Mouse (Mus musculus) gastrocnemius, postnatal 10 days (tissue): ENCODE results near the gene Mrps36. TPM values are rescaled to one million over a fixed set of nuclear protein-coding genes. Genes with fewer than 3 reads are reported as not detected.
A peak's percentile ranks its signal among the peaks of the same experiment; 100 is the strongest.
"Not testable (repeated sequence)": the region's sequence is repeated elsewhere in the genome, so short reads cannot be mapped to it uniquely, and the experiment has no call there.

ENCODE experiments used
- DNase-seq: peaks from one replicate; pipeline ENCODE4 v3.0.0; 2021; ENCODE audit warnings: mixed read lengths
- long read RNA-seq, 2 experiments: library from polyadenylated mRNA; stranded (forward); transcript quantifications; one replicate each; pipeline ENCODE4 v2.0.0; 2021
- total RNA-seq, 2 experiments: library from RNA; stranded (reverse); gene quantifications; 2 replicates each; pipeline ENCODE4 v1.2.3; 2021

Gene Mrps36
- total RNA-seq: 100 to 1,000 TPM; 123 to 131 TPM
- long read RNA-seq, experiment 1, transcript Mrps36-203 (4 exons, 701 nt): major isoform, 57 of 68 reads
- long read RNA-seq, experiment 1, transcript Mrps36-202 (4 exons, 571 nt): minor isoform, 6 of 68 reads
- long read RNA-seq, experiment 1, partial matches to known transcripts: 2 of 68 reads
- long read RNA-seq, experiment 1, other reads (novel, unspliced or antisense): 3 of 68 reads
- long read RNA-seq, experiment 2, transcript Mrps36-203 (4 exons, 701 nt): major isoform, 55 of 76 reads
- long read RNA-seq, experiment 2, transcript Mrps36-202 (4 exons, 571 nt): minor isoform, 11 of 76 reads
- long read RNA-seq, experiment 2, partial matches to known transcripts: 1 of 76 reads
- long read RNA-seq, experiment 2, other reads (novel, unspliced or antisense): 8 of 76 reads

DNA sequence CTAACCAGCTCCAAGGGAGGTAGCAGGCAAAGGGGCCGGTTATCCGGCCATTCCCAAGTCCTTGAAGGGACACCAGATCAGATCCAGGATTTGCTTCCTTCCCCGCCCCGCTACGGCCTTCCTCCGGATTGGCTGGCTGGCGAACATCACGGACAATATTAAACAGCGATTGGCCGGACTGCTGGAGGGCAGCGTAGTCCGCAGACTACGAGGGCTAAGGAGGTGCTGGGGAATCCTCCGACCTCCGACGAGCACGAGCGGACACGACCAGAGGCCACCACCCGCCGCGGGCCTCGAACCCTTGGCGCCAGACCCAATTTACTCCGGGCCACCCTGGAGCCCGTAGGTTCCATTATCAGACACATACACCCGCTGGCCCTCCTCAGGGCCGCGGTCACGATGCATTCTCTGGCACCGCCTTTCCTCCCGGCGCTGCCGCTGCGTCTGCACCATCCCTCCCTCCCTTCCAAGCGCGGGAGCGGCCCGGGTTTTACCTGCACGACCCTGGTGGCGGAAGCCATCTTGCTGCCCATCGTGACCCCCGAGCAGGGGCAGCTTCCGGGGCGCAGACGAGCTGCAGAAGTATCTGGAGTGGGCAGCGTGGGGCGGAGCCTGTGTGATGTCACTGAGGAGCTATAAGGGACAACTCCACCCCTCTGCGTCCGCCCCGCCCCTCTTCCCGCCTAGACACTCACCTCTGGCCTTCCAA, at the start of gene Mrps36:
Gene Mrps36 (minus strand): TSS at position 624 of the 709 bp plus-strand sequence.
- DNase-seq: peak; percentile 85

DNA sequence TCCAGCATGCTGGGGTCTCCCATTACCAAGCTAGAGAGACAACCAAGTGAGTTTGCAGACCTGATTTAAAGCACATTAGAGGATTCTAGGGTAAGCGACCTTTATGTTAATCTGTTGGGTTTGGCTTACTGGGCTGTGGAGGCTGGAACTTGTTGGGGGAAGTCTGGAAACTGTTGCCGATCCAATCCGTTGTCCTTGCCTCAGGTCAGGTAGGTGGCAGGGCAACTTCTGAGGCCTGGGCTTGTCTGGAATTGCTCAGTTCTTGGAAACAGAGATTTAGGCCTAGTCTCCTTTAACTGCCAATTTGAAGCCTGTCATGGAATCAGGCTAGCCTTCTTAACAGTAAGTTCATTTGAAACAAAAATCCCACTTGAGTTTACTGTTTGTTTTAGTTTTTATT, 44.6 kb upstream of the Mrps36 start:
- DNase-seq: no peak

DNA sequence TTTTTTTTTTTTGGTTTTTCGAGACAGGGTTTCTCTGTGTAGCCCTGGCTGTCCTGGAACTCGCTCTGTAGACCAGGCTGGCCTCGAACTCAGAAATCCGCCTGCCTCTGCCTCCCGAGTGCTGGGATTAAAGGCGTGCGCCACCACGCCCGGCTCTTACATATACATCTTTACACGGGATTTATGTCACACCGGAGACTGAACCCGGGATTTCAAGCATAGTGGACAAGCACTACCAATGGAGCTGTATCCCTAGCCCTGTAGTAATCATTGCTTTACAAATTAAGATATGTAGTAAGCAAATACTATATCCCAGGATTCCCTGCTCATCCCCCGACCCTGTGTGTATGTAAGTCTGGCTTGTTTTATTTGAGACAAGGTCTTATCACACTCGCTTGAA, 43.6 kb upstream of the Mrps36 start:
- DNase-seq: not testable (repeated sequence)

DNA sequence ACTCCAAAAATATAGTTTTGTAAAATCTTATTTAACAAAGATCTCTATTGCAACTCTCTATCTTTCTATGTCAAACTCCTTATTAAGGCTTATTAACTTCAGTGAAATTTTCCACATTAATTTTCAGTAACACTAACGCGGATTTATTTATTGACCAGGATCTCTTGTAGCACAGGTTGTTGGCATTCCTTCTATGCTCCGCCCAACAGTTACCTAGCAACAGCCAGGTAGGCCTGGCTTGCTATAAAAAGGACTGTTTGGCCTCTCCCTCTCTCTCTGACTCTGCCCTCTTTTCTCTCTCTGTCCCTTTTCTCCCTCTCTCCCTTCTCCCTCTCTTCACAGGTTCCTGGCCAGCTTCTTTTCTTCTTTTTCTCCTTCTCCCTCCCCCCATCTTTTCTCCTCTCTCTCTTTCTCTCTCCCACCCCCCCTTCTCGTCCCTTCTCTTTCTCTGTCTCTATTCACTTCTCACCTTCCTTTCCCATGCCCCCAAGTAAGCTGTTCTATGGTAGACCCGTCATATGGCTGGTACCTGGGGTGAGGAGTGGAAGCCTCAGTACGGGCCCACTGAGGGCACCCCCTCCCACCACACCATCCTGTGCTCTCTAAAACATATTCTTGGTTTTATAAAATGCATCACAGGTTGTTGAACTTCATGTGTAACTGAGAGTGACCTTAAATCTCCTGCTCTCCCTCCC, 43.0 kb upstream of the Mrps36 start:
- no peak for DNase-seq

DNA sequence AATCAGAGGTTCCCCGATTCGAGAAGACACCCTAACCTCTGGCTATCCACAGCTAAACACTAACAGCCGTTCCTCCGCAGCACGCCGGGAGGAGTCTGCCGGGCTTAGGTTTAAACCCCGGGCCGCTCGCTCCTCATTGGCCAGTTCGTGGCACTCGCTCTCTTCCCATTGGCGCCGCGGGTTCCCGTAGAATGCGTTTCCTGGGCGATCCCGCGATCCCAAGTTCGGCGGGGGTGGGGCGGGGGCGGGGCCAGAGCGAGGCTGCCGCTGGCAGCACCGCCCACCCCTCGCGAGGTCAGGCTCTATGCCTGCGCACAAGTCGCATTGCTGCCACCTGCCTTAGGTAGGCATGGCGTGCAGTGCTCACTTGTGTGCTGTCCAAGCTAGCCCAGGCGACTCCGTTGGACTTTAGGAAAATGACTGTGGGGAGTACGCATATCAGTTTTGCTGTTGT, 42.0 kb upstream of the Mrps36 start, which contains the start of gene Ccnb1:
Gene Ccnb1 (minus strand): TSS at position 157 of the 454 bp plus-strand sequence.
- peak; percentile 90 for DNase-seq

DNA sequence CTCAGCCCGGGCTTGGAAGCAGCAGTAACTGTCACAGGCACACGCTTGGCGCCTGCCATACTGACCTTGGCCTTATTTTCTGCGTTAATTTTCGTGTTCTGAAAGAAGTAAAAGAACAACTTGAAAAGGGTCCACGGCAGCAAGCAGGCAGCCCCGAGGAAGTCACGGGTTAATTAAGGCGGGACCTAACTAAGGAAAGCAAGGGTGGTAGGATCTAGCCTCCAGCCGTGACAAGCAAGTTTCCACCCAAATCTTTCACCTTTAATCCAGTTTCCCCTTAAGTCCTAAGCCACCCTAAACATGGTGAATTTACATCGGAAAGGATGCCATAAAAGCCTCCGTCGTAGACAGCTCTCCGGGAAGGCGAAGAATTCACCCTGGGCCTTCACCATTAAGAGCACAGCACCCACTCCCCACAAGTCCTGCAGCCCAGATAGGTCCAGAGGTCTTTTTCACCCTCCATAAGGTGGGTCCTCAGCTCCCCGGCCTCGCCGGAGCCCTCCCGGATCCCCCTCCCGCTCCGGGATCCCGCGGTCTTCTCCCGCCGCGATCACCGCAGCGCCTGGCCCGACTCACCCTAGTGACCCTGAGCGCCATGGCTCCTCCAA, 41.5 kb upstream of the Mrps36 start:
- no peak for DNase-seq

DNA sequence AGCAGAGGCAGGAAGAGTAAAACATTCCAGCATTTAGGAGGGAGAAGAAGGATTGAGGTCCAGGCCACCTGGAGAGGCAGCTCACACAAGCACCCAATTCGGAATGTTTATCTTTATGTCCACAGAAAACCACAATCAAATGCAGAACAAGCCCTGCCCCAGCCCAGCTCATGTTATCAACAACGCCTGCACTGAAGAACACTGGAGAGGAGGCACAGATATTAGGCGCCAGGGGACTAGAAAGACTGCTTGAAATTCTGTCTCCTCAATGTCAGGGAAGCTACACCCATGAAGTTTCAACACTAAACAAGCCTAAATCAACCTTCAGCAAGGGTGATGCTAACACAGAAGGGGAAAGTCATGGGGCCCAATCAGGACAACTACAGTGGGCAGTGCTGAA, 33.0 kb upstream of the Mrps36 start:
- no peak for DNase-seq

DNA sequence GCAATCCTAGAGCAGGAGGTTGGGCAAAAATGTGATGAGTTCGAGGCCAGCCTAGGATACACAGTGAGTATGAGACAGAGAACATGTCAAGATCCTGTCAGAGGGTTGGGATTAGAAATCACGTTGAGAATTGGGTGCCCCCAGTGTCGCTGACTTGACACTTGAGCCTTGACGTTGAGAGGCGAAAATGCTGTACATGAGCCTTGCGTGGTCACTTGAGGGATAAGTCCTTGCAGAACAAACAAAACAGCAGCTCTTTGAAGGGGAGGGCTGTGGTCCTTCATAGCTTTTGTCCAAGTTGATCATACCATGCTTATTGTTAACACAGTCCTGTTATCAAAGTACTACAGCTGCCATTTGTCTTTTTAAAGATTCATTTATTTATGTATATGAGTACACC, 32.3 kb upstream of the Mrps36 start:
- no peak for DNase-seq

DNA sequence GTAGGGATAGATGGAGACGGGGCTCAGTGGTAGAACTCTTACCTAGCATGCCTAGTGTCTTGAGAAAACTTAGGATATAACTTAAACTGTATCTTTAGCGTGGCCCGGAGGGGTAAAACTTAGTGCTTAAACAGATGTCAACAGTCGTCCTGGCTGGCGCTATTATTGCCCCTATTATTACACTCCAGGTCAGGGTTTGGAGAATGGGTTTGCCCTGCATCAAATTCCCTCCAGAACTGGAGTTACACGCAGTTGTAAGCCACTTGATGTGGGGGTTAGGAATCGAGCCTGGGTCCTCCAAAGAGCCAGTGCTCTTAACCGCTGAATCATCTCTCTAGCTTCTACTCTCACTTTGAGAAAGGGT, 31.6 kb upstream of the Mrps36 start:
- no peak for DNase-seq

DNA sequence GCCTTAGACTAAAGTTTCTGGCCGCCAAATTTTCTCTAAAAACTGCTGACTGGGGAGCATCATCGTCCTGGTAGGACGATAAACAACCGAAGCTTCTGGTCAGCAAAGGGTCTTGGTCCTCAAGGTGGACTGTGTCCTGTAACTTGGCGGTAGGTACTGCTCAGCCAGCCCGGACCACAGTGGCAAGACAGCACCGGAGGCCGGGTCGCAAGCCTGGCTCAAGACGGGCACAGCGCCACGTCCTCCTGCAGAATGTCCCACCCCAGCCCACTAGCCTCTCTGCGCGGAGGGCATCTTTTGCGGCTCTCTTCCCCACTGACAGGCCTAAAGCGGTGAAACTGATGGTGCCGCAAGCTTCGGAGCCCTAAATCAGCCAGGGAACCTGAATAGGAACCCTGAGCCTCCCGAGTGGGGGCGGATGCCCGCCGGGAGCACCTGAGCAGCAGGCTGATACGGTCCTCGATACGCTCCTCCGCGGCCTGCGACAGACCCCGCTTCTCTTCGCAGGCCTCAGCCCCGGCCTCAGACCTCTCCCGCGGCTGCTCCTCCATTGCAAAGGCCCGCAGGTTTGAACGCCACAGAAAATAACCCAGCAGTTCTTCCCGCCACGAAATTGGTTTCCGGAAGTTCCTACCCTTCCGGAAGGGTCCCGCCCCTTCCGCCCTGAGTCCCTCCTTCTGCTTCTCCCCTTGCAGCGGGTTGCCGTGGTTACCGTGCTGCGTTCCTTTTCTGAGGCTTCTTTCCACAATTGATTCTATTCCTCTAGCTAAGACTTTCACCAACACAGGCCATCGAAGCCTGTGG, 31.0 kb upstream of the Mrps36 start, which contains the start of gene Cenph:
Gene Cenph (minus strand): TSS at position 648 of the 804 bp plus-strand sequence.
- peak; percentile 76 for DNase-seq

DNA sequence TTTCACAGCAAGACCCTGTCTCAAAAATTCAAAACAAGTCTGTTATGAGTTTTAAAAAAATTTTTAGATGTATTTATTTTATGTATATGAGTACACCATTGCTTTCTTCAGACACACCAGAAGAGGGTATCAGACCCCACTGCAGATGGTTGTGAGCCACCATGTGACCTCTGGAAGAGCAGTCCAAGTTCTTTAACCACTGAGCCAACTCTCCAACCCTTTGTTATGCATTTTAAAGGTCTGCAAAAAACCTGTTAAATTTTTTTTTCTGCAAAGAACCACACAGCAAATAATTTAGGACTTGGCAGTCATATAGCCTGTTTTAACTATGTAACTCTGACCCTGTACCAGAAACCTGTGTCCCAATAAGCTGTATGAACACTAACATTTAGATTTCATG, 30.2 kb upstream of the Mrps36 start:
- DNase-seq: no peak

DNA sequence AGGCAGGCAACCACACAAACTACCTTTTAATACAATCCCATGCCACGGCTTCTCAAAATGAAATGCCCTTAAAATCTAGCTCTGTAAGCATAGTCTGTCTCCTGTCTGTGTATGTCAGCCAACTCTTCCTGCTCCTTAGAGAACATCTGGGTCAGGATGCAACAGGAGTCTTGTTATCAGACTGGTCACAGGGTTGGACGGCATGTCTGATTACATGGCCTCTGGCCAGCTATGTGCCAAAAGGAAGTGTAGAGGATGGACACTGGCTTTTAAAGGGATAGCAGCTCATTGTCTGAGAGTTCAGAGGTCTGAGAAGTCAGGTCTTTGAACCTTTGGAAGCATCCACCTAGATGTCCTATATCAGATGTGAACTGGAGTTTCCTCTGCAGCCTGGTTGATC, 10.9 kb upstream of the Mrps36 start:
- DNase-seq: no peak

DNA sequence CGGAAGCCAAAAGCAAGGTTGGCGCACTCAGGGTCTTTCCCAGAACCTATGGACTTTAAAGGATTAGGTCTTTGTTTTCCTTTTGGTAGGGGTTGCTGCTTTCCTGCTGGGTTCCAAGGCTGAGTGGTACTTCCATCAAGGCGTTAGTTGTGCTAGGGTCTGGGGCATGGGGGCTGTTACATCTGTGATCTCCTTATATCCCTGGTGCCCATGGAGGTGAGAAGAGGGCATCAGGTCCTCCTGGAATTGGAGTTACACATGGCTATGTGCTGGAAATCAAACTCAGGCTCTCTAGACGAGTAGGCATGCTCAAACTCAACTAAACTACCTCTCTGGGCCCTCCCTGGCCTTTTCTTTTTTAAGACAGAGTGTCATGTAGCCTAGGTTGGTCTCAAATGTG, 9.7 kb upstream of the Mrps36 start:
- DNase-seq: no peak

DNA sequence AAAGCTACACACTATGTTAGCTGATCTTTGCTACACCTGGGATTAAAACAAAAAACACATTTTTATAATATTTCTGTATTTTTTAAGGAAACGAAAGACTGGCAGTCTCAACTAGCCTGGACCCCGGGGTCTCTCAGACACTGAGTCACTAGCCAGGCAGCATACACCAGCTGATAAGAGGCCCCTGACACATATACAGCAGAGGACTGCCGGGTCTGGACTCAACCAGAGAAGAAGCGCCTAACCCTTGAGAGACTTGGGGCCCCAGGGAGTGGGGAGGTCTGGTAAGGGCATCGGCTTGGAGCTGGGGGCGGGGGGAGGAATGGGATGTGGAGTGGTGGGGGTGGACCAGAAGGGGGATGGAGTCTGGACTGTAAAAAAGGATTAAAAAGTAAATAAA, 8.6 kb upstream of the Mrps36 start:
- DNase-seq: no peak

DNA sequence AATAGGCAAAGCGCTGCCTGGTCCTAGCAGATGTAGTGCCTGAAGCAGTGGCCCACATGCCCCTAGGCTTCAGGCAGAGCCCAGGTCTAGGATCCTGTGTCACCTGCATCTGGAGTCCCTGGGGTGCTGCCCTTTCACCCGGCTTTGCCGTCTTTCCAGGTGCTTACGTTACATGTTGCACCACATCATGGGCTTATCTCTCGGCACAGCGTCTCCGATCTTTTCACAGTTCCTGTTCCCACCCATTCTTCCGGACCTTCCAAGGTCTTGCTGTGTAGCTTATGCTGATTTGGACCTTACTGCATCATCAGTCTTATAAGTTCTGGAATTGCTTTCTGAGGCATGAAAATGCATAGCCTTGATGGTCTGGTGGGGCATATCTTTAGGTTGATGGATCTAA, 8.1 kb upstream of the Mrps36 start:
- DNase-seq: no peak

DNA sequence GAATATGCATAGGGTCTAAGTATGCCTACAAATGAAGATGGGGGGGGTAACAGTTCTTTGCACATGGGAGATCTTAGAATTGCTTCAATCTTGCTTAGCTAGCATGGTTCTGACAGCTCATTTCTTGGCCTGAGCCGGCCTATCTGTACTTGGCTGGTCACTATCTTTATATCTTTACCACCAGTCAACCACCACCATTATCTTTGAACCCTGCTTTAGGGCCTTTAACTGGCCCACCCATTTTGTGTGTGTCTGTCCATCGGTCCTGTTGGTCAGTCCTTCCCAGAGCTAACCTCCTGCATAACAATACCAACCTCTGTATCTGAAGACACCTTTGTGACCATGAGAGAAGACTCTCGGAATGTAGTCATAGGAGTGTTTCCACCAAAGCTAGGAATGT, 6.9 kb upstream of the Mrps36 start:
- DNase-seq: no peak

DNA sequence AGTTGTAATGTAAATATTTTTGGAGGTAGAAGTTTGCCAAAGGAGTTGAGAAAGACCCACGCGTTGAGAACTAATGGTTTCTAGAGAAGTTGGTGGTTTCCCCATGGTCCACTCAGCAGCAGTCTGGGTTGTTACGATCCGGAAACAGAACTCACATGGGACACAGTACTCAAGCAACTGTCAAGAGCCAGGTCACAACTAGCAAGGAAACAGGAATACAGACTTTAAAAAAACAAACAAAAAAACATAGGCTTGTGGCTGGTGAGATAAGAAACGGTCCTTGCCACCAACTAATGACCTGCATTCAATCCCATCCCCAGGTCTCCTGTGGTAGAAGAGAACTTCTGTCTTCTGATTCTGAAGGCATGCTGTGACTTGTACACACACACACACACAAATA, 6.3 kb upstream of the Mrps36 start:
- no peak for DNase-seq

DNA sequence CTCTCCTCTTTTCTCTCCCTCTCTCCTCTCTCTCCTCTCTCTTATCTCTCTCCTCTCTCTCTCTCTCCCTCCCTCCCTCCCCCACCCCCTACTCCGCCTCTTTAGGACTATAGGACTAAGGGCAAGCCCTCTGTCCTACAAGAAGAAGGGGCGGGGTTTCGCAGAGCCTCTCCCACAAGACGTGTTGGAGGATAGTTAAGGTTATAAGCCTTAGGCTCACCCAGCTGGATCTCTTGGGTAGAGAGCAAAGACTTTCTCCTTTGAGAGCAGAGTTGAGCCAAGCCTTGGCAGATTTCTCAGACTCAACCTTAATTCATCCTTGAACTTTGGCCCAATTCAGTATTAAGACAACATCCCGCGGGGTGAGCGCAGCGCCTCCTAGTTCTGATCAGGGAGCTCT, 4.2 kb upstream of the Mrps36 start:
- DNase-seq: no peak

DNA sequence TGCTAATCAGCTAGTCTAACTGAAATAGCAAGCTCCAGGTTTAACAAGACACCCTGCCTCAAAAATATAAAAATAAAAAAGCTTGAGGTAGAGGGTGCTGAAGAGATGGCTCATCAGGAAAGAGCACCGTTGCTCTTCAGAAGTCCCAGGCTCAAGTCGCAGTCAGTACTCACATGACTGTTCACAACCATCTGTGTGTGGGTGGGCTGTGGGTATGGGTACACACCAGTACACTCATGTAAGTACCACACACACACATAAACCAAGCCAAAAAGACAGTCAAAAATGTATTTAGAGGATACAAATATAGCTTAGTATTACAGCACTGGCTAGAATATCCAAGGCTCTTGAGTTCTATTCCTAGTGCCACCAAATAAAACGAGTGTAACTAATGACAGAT, 1.6 kb upstream of the Mrps36 start:
- DNase-seq: no peak

DNA sequence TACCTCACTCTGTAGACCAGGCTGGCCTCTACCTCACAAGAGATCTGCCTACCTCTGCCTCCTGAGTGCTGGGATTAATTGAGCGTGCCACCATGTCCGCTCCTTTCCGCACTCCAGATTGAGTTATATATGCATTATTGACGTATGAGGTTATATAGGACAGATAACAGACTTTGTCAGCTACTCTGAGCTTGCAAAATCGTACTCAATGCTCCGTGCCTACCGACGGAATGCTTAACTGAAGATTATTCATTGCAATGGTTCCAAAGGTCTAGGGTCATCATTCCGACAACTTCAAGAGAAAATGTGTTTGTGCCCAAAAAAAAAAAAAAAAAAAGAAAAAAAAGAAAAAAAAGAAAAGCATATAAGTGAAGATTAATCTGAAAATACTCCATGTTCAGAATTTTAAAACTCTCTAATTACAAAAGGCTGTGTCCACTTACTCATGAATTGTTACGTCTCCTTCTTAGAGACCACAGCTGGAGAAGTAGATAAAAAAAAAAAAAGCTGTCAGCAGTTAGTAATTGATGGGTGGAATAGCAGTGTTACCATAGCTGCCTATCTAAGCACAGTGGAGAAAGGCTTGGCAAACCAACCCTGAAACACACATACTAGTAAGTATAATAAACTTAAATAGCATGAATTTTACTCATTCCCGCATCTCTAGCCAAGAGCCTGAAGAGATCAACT, 968 bp downstream of the Mrps36 start:
- no peak for DNase-seq

DNA sequence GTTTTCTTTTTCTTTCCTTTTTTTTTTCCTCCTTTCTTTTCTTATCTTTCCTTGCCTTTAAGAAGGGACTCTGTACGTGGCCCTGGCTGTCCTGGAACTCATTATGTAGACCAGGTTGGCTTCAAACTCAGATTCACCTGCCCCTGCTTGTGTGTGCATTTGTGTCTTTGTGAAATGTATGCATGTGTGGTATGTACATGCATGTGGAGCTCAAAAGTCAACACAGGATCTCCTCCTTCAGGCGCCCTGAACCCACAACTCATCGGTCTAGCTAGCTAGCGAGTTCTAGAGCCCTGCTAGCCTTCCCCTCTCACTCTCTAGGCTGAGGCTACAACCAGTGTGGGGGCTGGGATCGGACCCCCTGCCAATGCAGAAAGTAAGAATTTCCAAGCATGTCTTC, 1.6 kb downstream of the Mrps36 start:
- no peak for DNase-seq
